8 mouse cellular contexts compared by ENCODE assay signal in genomic region chr11:100958613-100959463, GRCm38 (mm10). TPM values are rescaled to one million over a fixed set of nuclear protein-coding genes. Genes with fewer than 3 reads are reported as not detected.
DNase-seq lines count a peak whose midpoint lies in the region; ATAC-seq and TF ChIP-seq lines count a peak whose summit lies in the region.

No protein-coding gene starts in this region.

- peak overlapping the region; percentile 38; the same call in 1 of the 2 replicates for H3K4me3 ChIP-seq in G1E (ENCODE audit: low read depth, low read length)
- peak overlapping the region; percentile 18 for H3K4me3 ChIP-seq in hindbrain, embryonic 11.5 days (ENCODE audit: low read depth, low read length)
- H3K4me3 ChIP-seq in midbrain, embryonic 13.5 days (replicated peaks): peak overlapping the region; percentile 27

- TF ChIP-seq CTCF in G1E (IDR thresholded peaks at IDR 0.05; ENCODE audit: low read depth, low read length): no peak

- H3K27me3 ChIP-seq in G1E (ENCODE audit: insufficient read depth, low read length): no peaks in the 10 kb centered on the region; the same call in 1 of the 2 replicates
- H3K27me3 ChIP-seq in hindbrain, embryonic 11.5 days (ENCODE audit: control insufficient read depth, insufficient read depth, low read length): peaks cover 26% of the 10 kb centered on the region
- peaks cover 31% of the 10 kb centered on the region for H3K27me3 ChIP-seq in midbrain, embryonic 13.5 days

- no peak overlapping the region for H3K27ac ChIP-seq in hindbrain, embryonic 11.5 days (ENCODE audit: low read depth, low read length)
- H3K27ac ChIP-seq in midbrain, embryonic 13.5 days: no peak overlapping the region

- no peak for ATAC-seq in G1E (ENCODE audit: extremely low read depth, insufficient number of reproducible peaks, low FRiP score, poor library complexity, severe bottlenecking)
- ATAC-seq in hindbrain, embryonic 11.5 days (ENCODE audit: low FRiP score): no peak
- ATAC-seq in midbrain, embryonic 13.5 days: 0 out of 2 replicates have a peak, but pooled peaks have one; percentile 7
- no peak for ATAC-seq in frontal cortex, adult (ENCODE audit: low TSS enrichment)

- peaks cover 87% of the 10 kb centered on the region for H3K4me1 ChIP-seq in G1E (ENCODE audit: insufficient read depth, low read depth, low read length)
- peaks cover 8% of the 10 kb centered on the region; the same call in 1 of the 2 replicates for H3K4me1 ChIP-seq in hindbrain, embryonic 11.5 days (replicated peaks; ENCODE audit: control insufficient read depth, insufficient read depth, low read length)
- H3K4me1 ChIP-seq in midbrain, embryonic 13.5 days (replicated peaks): peaks cover 11% of the 10 kb centered on the region

- DNase-seq in heart, adult 11 months: peak; percentile 94
- no peak for DNase-seq in heart, adult 8-10 months (ENCODE audit: low spot score)
- no peak for DNase-seq in G1E (ENCODE audit: low spot score)
- DNase-seq in hindbrain, embryonic 11.5 days (ENCODE audit: low spot score): no peak
- no peak for DNase-seq in spleen, postnatal 36 days (ENCODE audit: low spot score in 2 of 2)
- DNase-seq in layer of hippocampus, adult 8-10 months (ENCODE audit: low spot score in 2 of 2): no peak

- 7% methylated on average over 76 of the region's 76 CpGs for WGBS in hindbrain, embryonic 11.5 days
- WGBS in midbrain, embryonic 13.5 days: 7% methylated on average over 76 of the region's 76 CpGs

- peaks cover 27% of the 10 kb centered on the region for H3K36me3 ChIP-seq in G1E (replicated peaks)
- no peaks in the 10 kb centered on the region for H3K36me3 ChIP-seq in hindbrain, embryonic 11.5 days (ENCODE audit: control insufficient read depth, insufficient read depth, low read length)
- no peaks in the 10 kb centered on the region for H3K36me3 ChIP-seq in midbrain, embryonic 13.5 days

- H3K9ac ChIP-seq in hindbrain, embryonic 11.5 days (ENCODE audit: low read depth, low read length): no peak overlapping the region
- 0 out of 2 replicates have a peak overlapping the region, but pooled peaks have one; percentile 36 for H3K9ac ChIP-seq in midbrain, embryonic 13.5 days (replicated peaks)

- H3K4me2 ChIP-seq in hindbrain, embryonic 11.5 days (replicated peaks; ENCODE audit: low read depth, low read length): peak overlapping the region; percentile 39
- H3K4me2 ChIP-seq in midbrain, embryonic 13.5 days (replicated peaks): peak overlapping the region; percentile 45

- peaks cover 2% of the 10 kb centered on the region; the same call in 1 of the 2 replicates for H3K9me3 ChIP-seq in G1E (replicated peaks)
- no peaks in the 10 kb centered on the region for H3K9me3 ChIP-seq in hindbrain, embryonic 11.5 days (ENCODE audit: control insufficient read depth, low read length)
- no peaks in the 10 kb centered on the region for H3K9me3 ChIP-seq in midbrain, embryonic 13.5 days

RNA-seq across cellular contexts. Expression of gene Cavin1, which starts 11.8 kb away (rescaled TPM):
- total RNA-seq in heart, adult 8-10 months (2022): 100 to 1,000 TPM; 190 to 247 (median 212) TPM
- total RNA-seq in G1E (2014; fragmentation: Nextera tagmentation) (13.1 and 15.0 TPM in 2 replicates), G1E (2017) (3.1 and 3.8 TPM in 2 replicates)
- polyA plus RNA-seq in G1E (2012): 37.0 and 39.4 TPM in 2 replicates
- 11.9 and 13.2 TPM in 2 replicates for polyA plus RNA-seq in hindbrain, embryonic 11.5 days (2014; fragmentation: Nextera tagmentation; extraction: Ambion mirVana)
- 28.3 and 30.4 TPM in 2 replicates for polyA plus RNA-seq in midbrain, embryonic 13.5 days (2015; fragmentation: Nextera tagmentation; extraction: Ambion mirVana)
- 10 to 100 TPM; 15.4 to 22.1 (median 18.9) TPM for total RNA-seq in layer of hippocampus, adult 8-10 months (2022)

RNA-seq across cellular contexts. Expression of gene Stat3, which starts 19.5 kb away (rescaled TPM):
- total RNA-seq in heart, adult 8-10 months (2022): 100 to 1,000 TPM in 1 of 4 experiments, 10 to 100 TPM in 3; 76.6 to 108 (median 91.0) TPM
- total RNA-seq in G1E (2014; fragmentation: Nextera tagmentation) (81.1 and 87.5 TPM in 2 replicates), G1E (2017) (69.3 and 70.3 TPM in 2 replicates)
- 42.1 and 63.5 TPM in 2 replicates for polyA plus RNA-seq in G1E (2012)
- polyA plus RNA-seq in hindbrain, embryonic 11.5 days (2014; fragmentation: Nextera tagmentation; extraction: Ambion mirVana): 25.6 and 33.3 TPM in 2 replicates
- polyA plus RNA-seq in midbrain, embryonic 13.5 days (2015; fragmentation: Nextera tagmentation; extraction: Ambion mirVana): 28.7 and 34.3 TPM in 2 replicates
- 10 to 100 TPM; 42.9 to 75.3 (median 52.9) TPM for total RNA-seq in layer of hippocampus, adult 8-10 months (2022)

RNA-seq across cellular contexts. Expression of gene Atp6v0a1, which starts 50.4 kb away (rescaled TPM):
- total RNA-seq in heart, adult 8-10 months (2022): 100 to 1,000 TPM in 1 of 4 experiments, 10 to 100 TPM in 3; 85.0 to 100 (median 88.9) TPM
- 109 and 180 TPM in 2 replicates for total RNA-seq in G1E (2014; fragmentation: Nextera tagmentation)
- total RNA-seq in G1E (2017): 53.7 and 77.6 TPM in 2 replicates
- 25.8 and 26.3 TPM in 2 replicates for polyA plus RNA-seq in G1E (2012)
- 48.5 and 49.3 TPM in 2 replicates for polyA plus RNA-seq in hindbrain, embryonic 11.5 days (2014; fragmentation: Nextera tagmentation; extraction: Ambion mirVana)
- polyA plus RNA-seq in midbrain, embryonic 13.5 days (2015; fragmentation: Nextera tagmentation; extraction: Ambion mirVana): 87.6 and 90.8 TPM in 2 replicates
- 100 to 1,000 TPM; 402 to 498 (median 457) TPM for total RNA-seq in layer of hippocampus, adult 8-10 months (2022)

Comparison
In these comparisons a context has a peak if more than half of its experiments do, and no peak if none do; other contexts are left out.
1. RNA of gene Cavin1, which starts 11.8 kb away (total RNA-seq): 190 to 247 TPM in heart, adult 8-10 months; 15.4 to 22.1 TPM in layer of hippocampus, adult 8-10 months and 3.1 to 15.0 TPM in G1E; every median in the first group is over 4 times any median in the second.
2. Peak in every context shown above with its lines, with median percentiles within 50 percentile points of each other: H3K4me3 ChIP-seq.